In genomic region chr15:89210915-89211715, GRCm38 (mm10) we compare ENCODE assay signal across 8 mouse cellular contexts. TPM values are rescaled to one million over a fixed set of nuclear protein-coding genes. Genes with fewer than 3 reads are reported as not detected.
DNase-seq lines count a peak whose midpoint lies in the region; ATAC-seq and TF ChIP-seq lines count a peak whose summit lies in the region.

Gene Ppp6r2 (plus strand): TSS chr15:89211553.

- 4% methylated on average over 46 of the region's 73 CpGs for WGBS in heart, embryonic 11.5 days (ENCODE audit: insufficient replicate concordance)
- WGBS in kidney, embryonic 16.5 days = 2% methylated on average over 69 of the region's 73 CpGs

- H3K27ac ChIP-seq in heart, embryonic 11.5 days (ENCODE audit: low read depth, low read length) = peak within 1 kb of the TSS; percentile 91
- H3K27ac ChIP-seq in kidney, embryonic 16.5 days (ENCODE audit: low read length) = peak within 1 kb of the TSS; percentile 84

- peaks cover 60% of the 10 kb centered on the region for H3K4me1 ChIP-seq in erythroblast, embryonic 14.5 days (ENCODE audit: control insufficient read depth)
- peaks cover 15% of the 10 kb centered on the region; the same call in 1 of the 2 replicates for H3K4me1 ChIP-seq in heart, embryonic 11.5 days (ENCODE audit: control insufficient read depth, insufficient read depth, low read length)
- H3K4me1 ChIP-seq in kidney, embryonic 16.5 days (ENCODE audit: insufficient read depth, low read length) = peaks cover 14% of the 10 kb centered on the region

- H3K4me3 ChIP-seq in erythroblast, embryonic 14.5 days (replicated peaks) = peak within 1 kb of the TSS; percentile 100
- peak within 1 kb of the TSS; percentile 88 for H3K4me3 ChIP-seq in heart, embryonic 11.5 days (ENCODE audit: low read depth, low read length)
- peak within 1 kb of the TSS; percentile 93 for H3K4me3 ChIP-seq in kidney, embryonic 16.5 days (ENCODE audit: low read length)

- H3K27me3 ChIP-seq in erythroblast, embryonic 14.5 days (ENCODE audit: control insufficient read depth) = no peaks in the 10 kb centered on the region
- no peaks in the 10 kb centered on the region for H3K27me3 ChIP-seq in heart, embryonic 11.5 days (ENCODE audit: control insufficient read depth, insufficient read depth, low read length)
- H3K27me3 ChIP-seq in kidney, embryonic 16.5 days (ENCODE audit: insufficient read depth, low read length) = no peaks in the 10 kb centered on the region

- peak; percentile 70; the same call in 1 of the 2 replicates for TF ChIP-seq POLR2A in brain, embryonic 14.5 days (IDR thresholded peaks at IDR 0.05; ENCODE audit: borderline replicate concordance, extremely low read depth, insufficient read depth, insufficient read length, poor library complexity, severe bottlenecking)

- ATAC-seq in heart, embryonic 11.5 days (replicated peaks; ENCODE audit: insufficient number of reproducible peaks, low FRiP score, low TSS enrichment) = peak; percentile 78
- peak; percentile 87 for ATAC-seq in kidney, embryonic 16.5 days (ENCODE audit: low FRiP score, low TSS enrichment)

- H3K4me2 ChIP-seq in heart, embryonic 11.5 days = peak within 1 kb of the TSS; percentile 90
- H3K4me2 ChIP-seq in kidney, embryonic 16.5 days (replicated peaks; ENCODE audit: low read depth, low read length) = peak within 1 kb of the TSS; percentile 83

- H3K36me3 ChIP-seq in erythroblast, embryonic 14.5 days (ENCODE audit: control insufficient read depth) = peaks cover 21% of the 10 kb centered on the region
- no peaks in the 10 kb centered on the region for H3K36me3 ChIP-seq in heart, embryonic 11.5 days (ENCODE audit: control insufficient read depth, insufficient read depth, low read length)
- peaks cover 6% of the 10 kb centered on the region for H3K36me3 ChIP-seq in kidney, embryonic 16.5 days (ENCODE audit: insufficient read depth, low read length)

- no peak for TF ChIP-seq CTCF in brain, embryonic 14.5 days (IDR thresholded peaks at IDR 0.05; ENCODE audit: borderline replicate concordance, extremely low read depth, insufficient read depth, insufficient read length)

- H3K9ac ChIP-seq in heart, embryonic 11.5 days (ENCODE audit: low read depth, low read length) = peak within 1 kb of the TSS; percentile 93
- peak within 1 kb of the TSS; percentile 98 for H3K9ac ChIP-seq in kidney, embryonic 16.5 days (replicated peaks; ENCODE audit: low read length)

- DNase-seq in CD4-positive helper T cell, adult 2 months (ENCODE audit: low read depth, low spot score) = peak; percentile 83
- peak; percentile 89 for DNase-seq in brain, embryonic 14.5 days (ENCODE audit: low read depth)
- DNase-seq in liver = peak; percentile 92
- DNase-seq in monocyte, adult 2 months (ENCODE audit: low read depth in 1 of 2, low spot score in 2 of 2) = peak; percentile 19 to 50
- peak; percentile 71 to 81 for DNase-seq in spleen, postnatal 14 days (ENCODE audit: low spot score in 2 of 2)

- no peaks in the 10 kb centered on the region for H3K9me3 ChIP-seq in erythroblast, embryonic 14.5 days (ENCODE audit: control insufficient read depth, low read length)
- no peaks in the 10 kb centered on the region for H3K9me3 ChIP-seq in heart, embryonic 11.5 days (replicated peaks; ENCODE audit: control insufficient read depth, low read length)
- H3K9me3 ChIP-seq in kidney, embryonic 16.5 days (ENCODE audit: low read length) = no peaks in the 10 kb centered on the region

RNA-seq across cellular contexts. Expression of gene Ppp6r2, which starts in this region (rescaled TPM):
- 129 and 168 TPM in 2 replicates for polyA plus RNA-seq in brain, embryonic 14.5 days (2012; rRNA removed)
- 9.5 and 14.5 TPM in 2 replicates for polyA plus RNA-seq in erythroblast, embryonic 14.5 days (2012)
- polyA plus RNA-seq in heart, embryonic 11.5 days (2014; fragmentation: Nextera tagmentation; extraction: Ambion mirVana) = 20.5 and 23.5 TPM in 2 replicates
- polyA plus RNA-seq in kidney, embryonic 16.5 days (2015; fragmentation: Nextera tagmentation; extraction: Ambion mirVana) = 24.0 and 26.7 TPM in 2 replicates

Comparison
In these comparisons a context has a peak if more than half of its experiments do, and no peak if none do; other contexts are left out.
1. Peak in every context shown above with its lines: DNase-seq, ATAC-seq, H3K4me3 ChIP-seq and H3K27ac ChIP-seq.
2. DNase-seq: peak in every context shown above with its lines; median percentile 92 in liver; 89 in brain, embryonic 14.5 days; 83 in CD4-positive helper T cell, adult 2 months; 76 in spleen, postnatal 14 days; 34 in monocyte, adult 2 months.